Mouse (Mus musculus) myocyte (in vitro differentiated cells): ENCODE measurements around the gene Hormad2.

Experiments used
- MAX ChIP-seq: IDR thresholded peaks from one replicate; pipeline ENCODE4 v1.6.1; 2011; ENCODE audit warnings: low read depth, mild to moderate bottlenecking, control low read depth
- POLR2A ChIP-seq: IDR thresholded peaks from one replicate; pipeline ENCODE4 v1.6.1; 2011; ENCODE audit warnings: low read depth, mild to moderate bottlenecking, control low read depth, moderate library complexity; ENCODE audit not compliant: insufficient read length

GRCm38 (mm10) chr11:4323481-4323880 is 117.4 kb downstream of the Hormad2 start:
- no peak for TF ChIP-seq MAX
- TF ChIP-seq POLR2A: no peak
